In genomic region chr4:58911069-58911830, GRCm38 (mm10) we compare ENCODE assay signal across 7 mouse cellular contexts. TPM values are rescaled to one million over a fixed set of nuclear protein-coding genes. Genes with fewer than 3 reads are reported as not detected.
A peak's percentile ranks its signal among the peaks of the same experiment; 100 is the strongest.
DNase-seq lines count a peak whose midpoint lies in the region; ATAC-seq and TF ChIP-seq lines count a peak whose summit lies in the region.

No protein-coding gene starts in this region.

- no peaks in the 10 kb centered on the region for H3K9me3 ChIP-seq in limb, embryonic 12.5 days
- H3K9me3 ChIP-seq in midbrain, embryonic 15.5 days, result no peaks in the 10 kb centered on the region

- peaks cover 13% of the 10 kb centered on the region for H3K4me1 ChIP-seq in limb, embryonic 12.5 days (replicated peaks)
- H3K4me1 ChIP-seq in midbrain, embryonic 15.5 days, result peaks cover 14% of the 10 kb centered on the region
- peaks cover 5% of the 10 kb centered on the region for H3K4me1 ChIP-seq in spleen, adult 2 months (ENCODE audit: control insufficient read depth, insufficient read depth, insufficient read length)

- peak overlapping the region; percentile 97 for H3K9ac ChIP-seq in limb, embryonic 12.5 days (replicated peaks)
- peak overlapping the region; percentile 99 for H3K9ac ChIP-seq in midbrain, embryonic 15.5 days

- WGBS in limb, embryonic 12.5 days, result under 1% methylated on average over 52 of the region's 56 CpGs
- under 1% methylated on average over 53 of the region's 56 CpGs for WGBS in midbrain, embryonic 15.5 days
- 2% methylated on average over 56 of the region's 56 CpGs for WGBS in spleen, adult 2 months

- TF ChIP-seq CTCF in spleen, adult 2 months (IDR thresholded peaks at IDR 0.05; ENCODE audit: extremely low read depth, insufficient read depth, insufficient read length, insufficient replicate concordance), result no peak

- DNase-seq in adrenal gland, postnatal 10 days, result peak; percentile 75
- peak; percentile 78 for DNase-seq in embryo, embryonic 9.5 days (ENCODE audit: extremely low spot score)
- peak; percentile 96 for DNase-seq in heart, adult 11 months
- DNase-seq in kidney, adult 11 months, result peak; percentile 47
- DNase-seq in spleen, adult 2 months (ENCODE audit: low read depth in 1 of 2, low spot score in 2 of 2), result peak; percentile 21 to 57

- H3K27me3 ChIP-seq in limb, embryonic 12.5 days, result no peaks in the 10 kb centered on the region
- no peaks in the 10 kb centered on the region for H3K27me3 ChIP-seq in midbrain, embryonic 15.5 days (replicated peaks)
- H3K27me3 ChIP-seq in spleen, adult 2 months (ENCODE audit: control insufficient read depth, insufficient read depth, low read length), result no peaks in the 10 kb centered on the region

- peak; percentile 55 for ATAC-seq in limb, embryonic 12.5 days (ENCODE audit: insufficient number of reproducible peaks, insufficient read depth, low FRiP score, low TSS enrichment, low read depth)
- ATAC-seq in midbrain, embryonic 15.5 days (replicated peaks), result peak; percentile 81

- H3K27ac ChIP-seq in limb, embryonic 12.5 days, result peak overlapping the region; percentile 99
- peak overlapping the region; percentile 100 for H3K27ac ChIP-seq in midbrain, embryonic 15.5 days
- peak overlapping the region; percentile 96 for H3K27ac ChIP-seq in spleen, adult 2 months (ENCODE audit: insufficient read depth, low read length)

- peak overlapping the region; percentile 91 for H3K4me3 ChIP-seq in limb, embryonic 12.5 days (replicated peaks)
- H3K4me3 ChIP-seq in midbrain, embryonic 15.5 days, result peak overlapping the region; percentile 91
- H3K4me3 ChIP-seq in spleen, adult 2 months (ENCODE audit: extremely low read depth, insufficient read depth, insufficient read length), result peak overlapping the region; percentile 98

- H3K36me3 ChIP-seq in limb, embryonic 12.5 days, result no peaks in the 10 kb centered on the region
- no peaks in the 10 kb centered on the region for H3K36me3 ChIP-seq in midbrain, embryonic 15.5 days (replicated peaks)
- H3K36me3 ChIP-seq in spleen, adult 2 months (ENCODE audit: control insufficient read depth, insufficient read depth, low read length), result no peaks in the 10 kb centered on the region

- H3K4me2 ChIP-seq in limb, embryonic 12.5 days, result peak overlapping the region; percentile 65
- peak overlapping the region; percentile 65 for H3K4me2 ChIP-seq in midbrain, embryonic 15.5 days

- TF ChIP-seq POLR2A in spleen, adult 2 months (IDR thresholded peaks at IDR 0.05; ENCODE audit: low read depth, low read length), result no peak

RNA-seq across cellular contexts. Expression of gene Ecpas, which starts 1.3 kb away (rescaled TPM):
- total RNA-seq in adrenal gland, postnatal 10 days (2021), result 100 to 1,000 TPM; 125 to 144 TPM
- 40.8 and 46.2 TPM in 2 replicates for polyA plus RNA-seq in limb, embryonic 12.5 days (2016; fragmentation: Nextera tagmentation; extraction: Ambion mirVana)
- 33.3 and 35.2 TPM in 2 replicates for polyA plus RNA-seq in midbrain, embryonic 15.5 days (2015; fragmentation: Nextera tagmentation; extraction: Ambion mirVana)
- 10.0 and 21.6 TPM in 2 replicates for polyA plus RNA-seq in spleen, adult 2 months (2012; rRNA removed)

RNA-seq across cellular contexts. Expression of gene Zkscan16, which starts 32.2 kb away (rescaled TPM):
- total RNA-seq in adrenal gland, postnatal 10 days (2021), result 1 to 10 TPM; 2.1 to 2.9 TPM
- 1.1 and 1.4 TPM in 2 replicates for polyA plus RNA-seq in limb, embryonic 12.5 days (2016; fragmentation: Nextera tagmentation; extraction: Ambion mirVana)
- 1.8 and 2.7 TPM in 2 replicates for polyA plus RNA-seq in midbrain, embryonic 15.5 days (2015; fragmentation: Nextera tagmentation; extraction: Ambion mirVana)
- polyA plus RNA-seq in spleen, adult 2 months (2012; rRNA removed), result 0.04 TPM in 1 of 2 replicates, not detected in the other

Comparison
In these comparisons a context has a peak if more than half of its experiments do, and no peak if none do; other contexts are left out.
1. Peak in every context shown above with its lines: DNase-seq, ATAC-seq, H3K4me3 ChIP-seq and H3K27ac ChIP-seq.
2. DNase-seq: peak in every context shown above with its lines; median percentile 96 in heart, adult 11 months; 78 in embryo, embryonic 9.5 days; 75 in adrenal gland, postnatal 10 days; 47 in kidney, adult 11 months; 39 in spleen, adult 2 months.